Mouse (Mus musculus) G1E (cell line): ENCODE results near the gene Apom.

Experiments
- CTCF ChIP-seq: IDR thresholded peaks from 2 replicates; pipeline ENCODE4 v1.5.1; 2012; ENCODE audit warnings: low read depth, low read length, inconsistent platforms, mixed read lengths
- GATA1 ChIP-seq: IDR thresholded peaks from 2 replicates; pipeline ENCODE4 v1.6.1; 2012; ENCODE audit warnings: borderline replicate concordance, low read length, inconsistent platforms, mixed read lengths
- POLR2AphosphoS5 ChIP-seq: IDR thresholded peaks from 2 replicates; pipeline ENCODE4 v1.6.1; 2012; ENCODE audit warnings: low read depth, low read length, inconsistent platforms; ENCODE audit not compliant: insufficient replicate concordance
- TAL1 ChIP-seq: conservative IDR thresholded peaks from 2 replicates; pipeline ENCODE4 v1.6.1; 2012; ENCODE audit warnings: low read depth, low read length, inconsistent platforms, mixed read lengths

DNA sequence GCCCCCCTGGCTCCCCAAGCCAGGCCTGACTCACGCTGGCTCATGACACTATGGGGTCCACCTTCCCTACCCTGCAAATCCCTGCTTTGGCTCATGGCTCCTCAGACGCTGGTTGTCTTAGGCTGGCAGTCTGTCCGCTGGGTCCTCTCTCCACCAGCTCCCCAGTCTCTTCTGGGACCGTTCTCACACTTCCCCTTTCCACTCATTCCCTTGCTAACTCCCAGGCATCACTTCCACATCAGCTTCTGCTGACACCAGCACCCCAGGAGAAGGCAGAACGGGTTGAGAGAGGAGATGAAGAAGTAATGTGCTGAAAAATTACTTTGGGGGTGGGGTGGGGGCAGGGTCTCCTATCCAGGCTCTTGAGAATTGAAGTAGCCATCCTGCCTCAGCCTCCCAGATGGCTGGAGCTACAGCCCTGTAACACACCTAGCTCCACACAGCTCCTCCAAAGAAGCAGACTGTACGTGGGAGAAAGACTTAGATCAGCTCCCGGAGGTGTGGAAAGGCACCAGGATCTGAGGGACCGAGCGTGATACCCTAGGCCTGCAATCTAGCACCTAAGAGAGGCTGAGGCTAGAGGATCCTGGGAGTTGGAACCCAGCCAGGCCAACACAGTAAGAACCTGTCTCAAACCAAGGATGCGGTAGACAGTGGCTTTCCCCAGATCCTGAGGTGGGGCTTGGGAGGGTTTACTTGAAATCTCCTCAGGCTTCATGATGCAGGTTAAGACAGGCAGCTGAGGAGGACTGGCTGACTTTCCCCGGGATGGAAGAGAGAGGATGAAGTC lies 40.8 kb upstream of the Apom start:
- no peak for TF ChIP-seq CTCF
- TF ChIP-seq GATA1 = no peak
- TF ChIP-seq TAL1 = no peak
- no peak for TF ChIP-seq POLR2AphosphoS5
